Mouse (Mus musculus): ENCODE data around the gene Coa7. TPM values are rescaled to one million over a fixed set of nuclear protein-coding genes. Genes with fewer than 3 reads are reported as not detected.
"Not testable (repeated sequence)": the region's sequence is repeated elsewhere in the genome, so short reads cannot be mapped to it uniquely, and the experiment has no call there.

The Coa7 gene
- polyA plus RNA-seq, 1 experiment from 2014 or later, result 53.6 TPM

DNA sequence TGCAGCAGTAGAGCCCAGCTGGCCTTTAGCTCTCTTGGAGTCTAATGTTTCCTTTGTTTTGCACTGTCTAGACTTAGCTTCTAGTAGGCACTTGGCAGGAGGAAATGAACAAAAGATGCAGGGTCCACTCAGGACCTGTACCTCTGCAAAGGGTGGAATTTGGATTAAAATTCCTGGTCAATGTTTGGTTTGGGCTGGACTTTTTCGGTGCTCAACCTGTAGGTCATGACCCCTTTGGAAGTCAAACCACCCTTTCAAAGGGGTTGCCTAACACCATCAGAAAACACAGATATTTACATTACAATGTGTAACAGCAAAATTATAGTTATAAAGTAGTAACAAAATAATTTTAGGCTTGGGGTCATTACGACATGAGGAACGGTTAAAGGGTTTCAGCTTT, 21.1 kb downstream of the Coa7 start:
- no peak for ATAC-seq (replicated peaks; ENCODE audit: extremely low read depth, insufficient read depth, low FRiP score)
- H3K27ac ChIP-seq (ENCODE audit: low read length), result peak overlapping the region; percentile 49; the same call in 1 of the 2 replicates
- no peak overlapping the region for H3K4me3 ChIP-seq (ENCODE audit: low read length)
- no peaks in the 10 kb centered on the region for H3K36me3 ChIP-seq (ENCODE audit: control insufficient read depth, insufficient read depth)
- 0 out of 2 replicates have a peak overlapping the region, but pooled peaks have one; percentile 26 for H3K9ac ChIP-seq (ENCODE audit: low read length)
- H3K4me2 ChIP-seq (ENCODE audit: low read depth, low read length), result no peak overlapping the region
- H3K4me1 ChIP-seq (ENCODE audit: control insufficient read depth, insufficient read depth, low read length), result peaks cover 34% of the 10 kb centered on the region
- no peaks in the 10 kb centered on the region for H3K27me3 ChIP-seq (ENCODE audit: control insufficient read depth, insufficient read depth, low read length)
- H3K9me3 ChIP-seq (replicated peaks; ENCODE audit: control insufficient read depth, low read length), result no peaks in the 10 kb centered on the region
- 83% methylated on average over 3 of the region's 3 CpGs for WGBS

GRCm38 (mm10) chr4:108349836-108350547, 22.1 kb downstream of the Coa7 start:
- H3K4me3 ChIP-seq (ENCODE audit: low read length), result no peak overlapping the region
- H3K27me3 ChIP-seq (ENCODE audit: control insufficient read depth, insufficient read depth, low read length), result no peaks in the 10 kb centered on the region
- no peaks in the 10 kb centered on the region for H3K9me3 ChIP-seq (replicated peaks; ENCODE audit: control insufficient read depth, low read length)
- H3K4me2 ChIP-seq (ENCODE audit: low read depth, low read length), result no peak overlapping the region
- ATAC-seq (replicated peaks; ENCODE audit: extremely low read depth, insufficient read depth, low FRiP score), result no peak
- 19% methylated on average over 8 of the region's 8 CpGs for WGBS
- no peaks in the 10 kb centered on the region for H3K36me3 ChIP-seq (ENCODE audit: control insufficient read depth, insufficient read depth)
- no peak overlapping the region for H3K9ac ChIP-seq (ENCODE audit: low read length)
- H3K4me1 ChIP-seq (ENCODE audit: control insufficient read depth, insufficient read depth, low read length), result peaks cover 37% of the 10 kb centered on the region
- H3K27ac ChIP-seq (ENCODE audit: low read length), result peak overlapping the region; percentile 81

DNA sequence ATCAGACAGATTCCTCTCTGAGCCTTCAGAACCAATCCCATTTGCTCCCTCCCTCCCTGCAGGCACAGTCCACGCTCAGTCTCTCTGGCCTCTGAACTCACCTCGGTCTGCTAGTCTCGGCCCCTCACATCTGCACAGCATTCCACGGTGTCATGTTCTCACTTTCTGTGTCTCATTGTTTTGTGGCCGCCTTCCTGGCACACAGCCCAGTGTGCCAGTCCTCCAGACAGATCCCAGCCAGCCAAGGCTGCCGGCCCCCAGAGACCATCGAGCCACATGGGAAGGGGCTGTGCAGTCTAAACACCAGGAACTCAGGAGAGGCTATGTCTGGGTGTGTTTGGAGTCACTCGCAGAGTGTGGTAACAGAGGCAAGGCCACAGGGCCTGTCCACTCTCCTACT, 22.9 kb downstream of the Coa7 start:
- 12% methylated on average over 8 of the region's 8 CpGs for WGBS
- Histone ChIP-seq H3K9ac (ENCODE audit: low read length) (0 out of 2 replicates have a peak overlapping the region, but pooled peaks have one; percentile 1), H3K9me3 (replicated peaks; ENCODE audit: control insufficient read depth, low read length) (no peaks in the 10 kb centered on the region), H3K4me2 (ENCODE audit: low read depth, low read length) (peak overlapping the region; percentile 5; the same call in 1 of the 2 replicates), H3K4me3 (ENCODE audit: low read length) (no peak overlapping the region), H3K27me3 (ENCODE audit: control insufficient read depth, insufficient read depth, low read length) (no peaks in the 10 kb centered on the region), H3K27ac (ENCODE audit: low read length) (peak overlapping the region; percentile 81), H3K36me3 (ENCODE audit: control insufficient read depth, insufficient read depth) (no peaks in the 10 kb centered on the region), H3K4me1 (ENCODE audit: control insufficient read depth, insufficient read depth, low read length) (peaks cover 43% of the 10 kb centered on the region)
- ATAC-seq (replicated peaks; ENCODE audit: extremely low read depth, insufficient read depth, low FRiP score), result peak; percentile 79

DNA sequence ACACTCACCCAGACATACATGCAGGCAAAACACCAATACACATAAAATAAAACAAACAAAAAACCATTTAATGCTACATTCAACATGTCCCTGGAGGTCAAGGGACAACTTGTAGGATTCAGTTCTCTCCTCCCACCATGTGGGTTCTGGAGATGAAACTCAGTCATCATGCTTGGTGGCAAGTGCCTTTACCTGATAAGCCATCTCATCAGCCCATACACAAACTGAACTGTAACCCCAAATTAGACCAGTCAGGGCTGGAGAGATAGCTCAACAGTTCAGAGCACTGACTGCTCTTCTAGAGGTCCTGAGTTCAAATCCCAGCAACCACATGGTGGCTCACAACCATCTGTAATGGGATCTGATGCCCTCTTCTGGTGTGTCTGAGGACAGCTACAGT, 25.7 kb downstream of the Coa7 start:
- H3K27ac ChIP-seq (ENCODE audit: low read length); H3K4me3 ChIP-seq (ENCODE audit: low read length); H3K36me3 ChIP-seq (ENCODE audit: control insufficient read depth, insufficient read depth); H3K4me2 ChIP-seq (ENCODE audit: low read depth, low read length); H3K9ac ChIP-seq (ENCODE audit: low read length); H3K27me3 ChIP-seq (ENCODE audit: control insufficient read depth, insufficient read depth, low read length); H3K9me3 ChIP-seq (replicated peaks; ENCODE audit: control insufficient read depth, low read length); ATAC-seq (replicated peaks; ENCODE audit: extremely low read depth, insufficient read depth, low FRiP score): not testable (repeated sequence)
- H3K4me1 ChIP-seq (ENCODE audit: control insufficient read depth, insufficient read depth, low read length), result peaks cover 43% of the 10 kb centered on the region

GRCm38 (mm10) chr4:108357458-108357857, 29.5 kb downstream of the Coa7 start:
- Histone ChIP-seq H3K36me3 (ENCODE audit: control insufficient read depth, insufficient read depth) (no peaks in the 10 kb centered on the region), H3K4me3 (ENCODE audit: low read length) (no peak overlapping the region), H3K9ac (ENCODE audit: low read length) (no peak overlapping the region), H3K27me3 (ENCODE audit: control insufficient read depth, insufficient read depth, low read length) (no peaks in the 10 kb centered on the region), H3K4me2 (ENCODE audit: low read depth, low read length) (no peak overlapping the region), H3K27ac (ENCODE audit: low read length) (no peak overlapping the region), H3K4me1 (ENCODE audit: control insufficient read depth, insufficient read depth, low read length) (peaks cover 41% of the 10 kb centered on the region), H3K9me3 (replicated peaks; ENCODE audit: control insufficient read depth, low read length) (no peaks in the 10 kb centered on the region)
- WGBS, result 92% methylated on average over 8 of the region's 8 CpGs
- no peak for ATAC-seq (replicated peaks; ENCODE audit: extremely low read depth, insufficient read depth, low FRiP score)

DNA sequence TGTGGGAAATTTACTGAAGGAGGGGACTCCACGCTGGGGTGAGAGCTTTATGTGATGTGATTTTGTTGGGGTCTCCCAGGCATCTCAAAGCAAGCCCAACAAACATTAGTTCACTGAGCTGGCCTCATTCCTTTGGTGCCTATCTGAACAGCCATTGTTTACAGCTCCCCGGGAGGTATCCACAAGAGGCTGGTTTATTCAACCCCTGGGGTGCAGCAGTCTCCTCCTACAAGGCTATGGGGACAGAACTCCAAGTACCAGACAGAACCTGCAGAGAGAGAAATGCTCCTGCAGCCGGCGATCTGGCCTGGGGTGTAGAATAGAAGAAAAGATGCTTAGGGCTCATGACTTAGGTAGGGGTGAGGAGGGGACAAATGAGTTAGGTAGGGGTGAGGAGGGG, 30.6 kb downstream of the Coa7 start:
- H3K36me3 ChIP-seq (ENCODE audit: control insufficient read depth, insufficient read depth), result no peaks in the 10 kb centered on the region
- ATAC-seq (replicated peaks; ENCODE audit: extremely low read depth, insufficient read depth, low FRiP score), result no peak
- WGBS, result 50% methylated on average over 4 of the region's 4 CpGs
- H3K4me1 ChIP-seq (ENCODE audit: control insufficient read depth, insufficient read depth, low read length), result peaks cover 50% of the 10 kb centered on the region
- H3K27me3 ChIP-seq (ENCODE audit: control insufficient read depth, insufficient read depth, low read length), result no peaks in the 10 kb centered on the region
- H3K4me2 ChIP-seq (ENCODE audit: low read depth, low read length), result no peak overlapping the region
- peak overlapping the region; percentile 94 for H3K27ac ChIP-seq (ENCODE audit: low read length)
- H3K4me3 ChIP-seq (ENCODE audit: low read length), result no peak overlapping the region
- no peaks in the 10 kb centered on the region for H3K9me3 ChIP-seq (replicated peaks; ENCODE audit: control insufficient read depth, low read length)
- H3K9ac ChIP-seq (ENCODE audit: low read length), result no peak overlapping the region

DNA sequence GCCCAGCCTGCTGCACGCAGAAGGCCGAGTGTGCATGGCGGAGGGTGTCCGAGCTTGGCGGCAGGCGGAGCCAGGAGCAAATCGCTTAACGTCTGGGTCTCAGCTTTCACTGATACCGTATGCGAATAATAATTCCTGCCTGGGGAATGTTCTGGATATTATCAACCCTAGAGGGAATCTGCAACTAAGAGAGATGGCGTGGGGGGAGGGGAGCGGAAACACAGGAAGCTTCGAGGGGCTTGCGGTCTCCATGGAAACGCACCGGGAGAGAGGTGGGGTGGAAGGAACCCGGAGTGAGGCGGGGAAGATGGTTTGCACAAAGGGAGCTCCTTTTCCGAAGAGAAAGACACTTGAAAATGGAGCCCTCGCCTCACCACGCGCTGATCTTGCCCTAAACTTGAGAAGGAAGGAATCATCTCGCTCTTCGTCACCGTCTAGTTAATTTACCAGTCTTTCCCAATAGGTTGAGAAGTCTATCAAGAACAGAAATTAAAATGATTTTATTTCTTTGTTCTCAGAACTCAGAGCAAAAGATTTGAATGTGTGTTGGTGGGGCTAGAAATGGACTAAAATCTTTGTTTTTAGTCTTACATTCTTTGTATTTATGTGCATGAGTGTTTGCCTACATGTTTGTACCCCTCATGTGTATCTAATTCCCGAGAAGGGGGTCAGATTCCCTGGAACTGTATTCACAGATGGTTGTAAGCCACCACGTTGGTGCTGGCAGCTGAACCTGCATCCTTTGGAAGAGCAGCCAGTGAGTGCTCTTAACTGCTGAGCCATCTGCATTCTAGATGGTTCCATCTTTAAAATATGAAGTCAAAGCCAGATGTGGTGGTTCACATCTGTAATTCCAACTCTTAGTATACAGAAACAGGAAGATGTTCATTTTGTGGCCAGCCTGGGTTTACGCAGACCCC, 32.5 kb downstream of the Coa7 start:
- Histone ChIP-seq H3K9ac (ENCODE audit: low read length) (peak overlapping the region; percentile 37; the same call in 1 of the 2 replicates), H3K27me3 (ENCODE audit: control insufficient read depth, insufficient read depth, low read length) (no peaks in the 10 kb centered on the region), H3K4me1 (ENCODE audit: control insufficient read depth, insufficient read depth, low read length) (peaks cover 49% of the 10 kb centered on the region), H3K4me3 (ENCODE audit: low read length) (peak overlapping the region; percentile 24), H3K36me3 (ENCODE audit: control insufficient read depth, insufficient read depth) (no peaks in the 10 kb centered on the region), H3K4me2 (ENCODE audit: low read depth, low read length) (peak overlapping the region; percentile 58), H3K27ac (ENCODE audit: low read length) (peak overlapping the region; percentile 94), H3K9me3 (replicated peaks; ENCODE audit: control insufficient read depth, low read length) (no peaks in the 10 kb centered on the region)
- 11% methylated on average over 28 of the region's 28 CpGs for WGBS
- peak; percentile 66 for ATAC-seq (replicated peaks; ENCODE audit: extremely low read depth, insufficient read depth, low FRiP score)

DNA sequence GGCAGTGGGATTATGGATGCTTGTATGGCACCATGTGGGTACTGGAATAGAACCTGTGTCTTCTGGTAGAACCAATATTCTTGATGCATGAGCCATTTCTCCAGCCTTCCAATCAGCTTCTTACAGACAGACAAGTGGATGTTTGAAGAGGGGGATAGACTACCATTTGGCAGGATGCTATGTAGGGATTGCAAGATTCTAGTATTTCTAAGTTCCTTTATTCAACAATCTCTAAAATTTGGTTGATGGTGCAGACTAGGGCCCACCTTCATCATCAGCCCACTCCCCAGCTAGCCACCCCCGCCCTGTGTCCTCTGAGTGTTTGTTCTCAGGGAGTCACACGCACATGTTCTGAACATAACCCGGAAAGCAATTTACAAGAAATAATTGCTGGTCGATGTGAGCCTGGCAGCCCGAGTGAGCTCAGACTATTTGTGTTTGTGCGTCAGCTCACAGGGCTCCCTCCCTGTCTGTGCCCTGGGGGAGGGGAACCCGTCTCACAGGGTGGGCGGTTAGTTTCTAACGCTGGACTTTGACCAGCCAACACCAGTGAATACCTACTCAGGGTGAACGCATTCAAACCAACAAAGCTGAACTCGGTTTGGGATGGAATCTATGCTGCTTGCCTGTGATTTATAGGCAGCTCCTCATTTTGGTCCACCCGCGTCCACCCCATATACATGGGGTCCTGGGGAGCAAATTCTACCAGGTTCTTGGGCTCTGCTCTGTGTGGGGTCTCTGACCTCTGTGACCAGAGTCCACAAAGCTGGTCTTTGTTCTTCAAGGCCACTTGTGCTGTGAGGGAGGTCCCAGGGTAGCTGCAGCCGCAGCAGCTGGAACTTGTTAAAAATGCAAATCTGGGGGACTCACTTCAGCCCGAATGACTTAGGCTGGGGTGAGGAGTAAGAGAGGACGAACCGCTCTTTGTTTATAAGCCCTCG, 34.7 kb downstream of the Coa7 start:
- peak overlapping the region; percentile 86 for H3K27ac ChIP-seq (ENCODE audit: low read length)
- WGBS, result 20% methylated on average over 18 of the region's 18 CpGs
- no peak for ATAC-seq (replicated peaks; ENCODE audit: extremely low read depth, insufficient read depth, low FRiP score)
- H3K36me3 ChIP-seq (ENCODE audit: control insufficient read depth, insufficient read depth), result no peaks in the 10 kb centered on the region
- H3K27me3 ChIP-seq (ENCODE audit: control insufficient read depth, insufficient read depth, low read length), result no peaks in the 10 kb centered on the region
- peak overlapping the region; percentile 18; the same call in 1 of the 2 replicates for H3K4me2 ChIP-seq (ENCODE audit: low read depth, low read length)
- H3K9me3 ChIP-seq (replicated peaks; ENCODE audit: control insufficient read depth, low read length), result no peaks in the 10 kb centered on the region
- H3K4me1 ChIP-seq (ENCODE audit: control insufficient read depth, insufficient read depth, low read length), result peaks cover 42% of the 10 kb centered on the region
- no peak overlapping the region for H3K4me3 ChIP-seq (ENCODE audit: low read length)
- H3K9ac ChIP-seq (ENCODE audit: low read length), result peak overlapping the region; percentile 52

All from heart, embryonic 16.5 days (tissue).